Mouse (Mus musculus) liver, embryonic 16.5 days (tissue): Measurements from ENCODE around the gene 4930590J08Rik. TPM values are rescaled to one million over a fixed set of nuclear protein-coding genes. Genes with fewer than 3 reads are reported as not detected.

Experiments
- polyA plus RNA-seq: library from polyadenylated mRNA; unstranded; fragments of >200 nt; fragmentation: Nextera tagmentation; extraction: Ambion mirVana; gene quantifications from 2 replicates; pipeline ENCODE4 v1.2.1, GENCODE M21; 2015

The 4930590J08Rik gene
- polyA plus RNA-seq, 1 experiment from 2014 or later: not detected

Other genes with a start within 250 kb of the 4930590J08Rik start
- 17.1 and 20.5 TPM in 2 replicates for gene Slc6a6, start 218.8 kb upstream of the 4930590J08Rik start, polyA plus RNA-seq
- 0.02 and 0.09 TPM in 2 replicates for gene Grip2, start 75.6 kb upstream of the 4930590J08Rik start, polyA plus RNA-seq
- 10.1 and 10.9 TPM in 2 replicates for gene Ccdc174, start 24.8 kb upstream of the 4930590J08Rik start, polyA plus RNA-seq
- gene Fgd5, start 76.1 kb downstream of the 4930590J08Rik start, polyA plus RNA-seq: 2.5 and 2.7 TPM in 2 replicates
- gene Nr2c2, start 188.6 kb downstream of the 4930590J08Rik start, polyA plus RNA-seq: 3.9 and 4.3 TPM in 2 replicates